Mouse (Mus musculus) spleen, adult 2 months (tissue): Measurements from ENCODE around the gene Ldhb. TPM values are rescaled to one million over a fixed set of nuclear protein-coding genes. Genes with fewer than 3 reads are reported as not detected.
"Not testable (repeated sequence)": the region's sequence is repeated elsewhere in the genome, so short reads cannot be mapped to it uniquely, and the experiment has no call there.

Experiments used
- DNase-seq, 2 experiments: peaks; one replicate each; pipeline versions ENCODE4 v3.0.0 to v3.0.0-alpha.2; 2012 to 2021; ENCODE audit warnings: low spot score in 2 of 2, low read depth in 1 of 2
- H3K27ac ChIP-seq: fragments of 200-500 bp; 2 replicates; pipeline ENCODE4 v1.5.1; 2012; ENCODE audit warnings: low read length, inconsistent platforms; ENCODE audit not compliant: insufficient read depth
- H3K27me3 ChIP-seq: fragments of 200-500 bp; 2 replicates; pipeline ENCODE4 v1.6.1; 2012; ENCODE audit warnings: mild to moderate bottlenecking, moderate library complexity, low read length, inconsistent platforms; ENCODE audit not compliant: control insufficient read depth, insufficient read depth
- H3K36me3 ChIP-seq: fragments of 200-500 bp; 2 replicates; pipeline ENCODE4 v1.6.1; 2012; ENCODE audit warnings: mild to moderate bottlenecking, low read length, inconsistent platforms; ENCODE audit not compliant: control insufficient read depth, insufficient read depth
- H3K4me1 ChIP-seq: fragments of 200-500 bp; 2 replicates; pipeline ENCODE4 v1.6.1; 2011; ENCODE audit warnings: inconsistent platforms; ENCODE audit not compliant: control insufficient read depth, insufficient read depth, insufficient read length
- H3K4me3 ChIP-seq: fragments of 200-500 bp; 2 replicates; pipeline ENCODE4 v1.5.1; 2011; ENCODE audit warnings: mild to moderate bottlenecking, inconsistent platforms; ENCODE audit not compliant: insufficient read depth, insufficient read length; ENCODE audit errors: extremely low read depth
- CTCF ChIP-seq: fragments of 200-500 bp; IDR thresholded peaks from 2 replicates; pipeline ENCODE4 v1.5.1; 2011; ENCODE audit warnings: mild to moderate bottlenecking, inconsistent platforms; ENCODE audit not compliant: insufficient read depth, insufficient read length, insufficient replicate concordance; ENCODE audit errors: extremely low read depth
- POLR2A ChIP-seq: fragments of 200-500 bp; IDR thresholded peaks from 2 replicates; pipeline ENCODE4 v1.6.1; 2011; ENCODE audit warnings: low read depth, low read length, inconsistent platforms
- WGBS: fragments of 180-500 bp; shearing (Covaris S2); methylation state at CpG from one replicate; pipeline ENCODE4 v1.1.7; 2018; 5-methylcytosine and 5-hydroxymethylcytosine counted together
- polyA plus RNA-seq: library from polyadenylated mRNA; depleted of rRNA; stranded (reverse); fragments of >200 nt; gene quantifications from 2 replicates; pipeline ENCODE4 v1.2.3, GENCODE M21; 2012

Gene Ldhb
- polyA plus RNA-seq, 1 experiment = 5.6 TPM

GRCm38 (mm10) chr6:142530378-142530777, 22.6 kb upstream of the Ldhb start:
- H3K27me3 ChIP-seq = no peaks in the 10 kb centered on the region
- no peaks in the 10 kb centered on the region for H3K36me3 ChIP-seq
- H3K4me3 ChIP-seq = no peak overlapping the region
- 85% methylated on average over 5 of the region's 5 CpGs for WGBS
- no peak for DNase-seq
- TF ChIP-seq CTCF (no peak), POLR2A (no peak)
- H3K27ac ChIP-seq = no peak overlapping the region
- H3K4me1 ChIP-seq = no peaks in the 10 kb centered on the region

GRCm38 (mm10) chr6:142529680-142530079, 21.9 kb upstream of the Ldhb start:
- WGBS = 86% methylated on average over 8 of the region's 8 CpGs

DNA sequence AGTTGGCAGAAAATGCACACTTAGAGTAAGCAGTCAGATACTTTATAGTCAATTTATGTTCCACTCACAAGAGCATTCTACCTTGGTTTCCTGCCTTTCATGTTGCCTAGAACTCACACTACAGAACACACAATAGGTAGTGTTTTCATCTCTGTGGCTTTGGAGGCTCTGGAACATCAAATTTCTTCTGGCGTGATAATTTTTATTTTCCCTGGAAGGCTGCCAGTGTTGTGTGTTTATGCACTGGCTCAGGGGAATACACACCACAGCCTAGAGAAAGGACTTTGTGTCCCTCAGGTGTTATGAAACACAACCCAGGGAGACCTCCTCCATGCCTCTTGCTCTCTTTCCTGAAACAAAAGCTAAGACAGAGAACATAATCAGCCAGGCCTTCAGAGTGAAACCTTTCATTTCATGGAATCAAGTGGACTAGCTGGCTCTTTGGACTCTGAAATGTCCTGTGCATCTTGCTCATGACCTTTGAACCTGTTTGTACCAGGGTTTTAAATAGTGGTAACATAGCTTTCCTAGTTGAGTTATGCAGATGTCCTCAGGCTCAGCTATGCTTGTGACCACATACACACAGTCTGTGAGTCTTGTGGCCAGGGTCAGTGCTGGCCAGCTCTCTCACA, 20.3 kb upstream of the Ldhb start:
- no peaks in the 10 kb centered on the region for H3K4me1 ChIP-seq
- TF ChIP-seq CTCF = no peak
- TF ChIP-seq POLR2A = no peak
- WGBS = 46% methylated on average over 1 of the region's 1 CpGs
- H3K36me3 ChIP-seq = no peaks in the 10 kb centered on the region
- no peak for DNase-seq
- H3K27me3 ChIP-seq = no peaks in the 10 kb centered on the region
- no peak overlapping the region for H3K4me3 ChIP-seq
- H3K27ac ChIP-seq = no peak overlapping the region

More at GRCm38 (mm10) chr6:142529680-142530079, 21.9 kb upstream of the Ldhb start:
- no peak overlapping the region for H3K4me3 ChIP-seq
- H3K36me3 ChIP-seq = no peaks in the 10 kb centered on the region
- no peak for TF ChIP-seq POLR2A
- no peak for TF ChIP-seq CTCF
- no peak overlapping the region for H3K27ac ChIP-seq
- H3K27me3 ChIP-seq = no peaks in the 10 kb centered on the region
- DNase-seq = no peak
- H3K4me1 ChIP-seq = no peaks in the 10 kb centered on the region

DNA sequence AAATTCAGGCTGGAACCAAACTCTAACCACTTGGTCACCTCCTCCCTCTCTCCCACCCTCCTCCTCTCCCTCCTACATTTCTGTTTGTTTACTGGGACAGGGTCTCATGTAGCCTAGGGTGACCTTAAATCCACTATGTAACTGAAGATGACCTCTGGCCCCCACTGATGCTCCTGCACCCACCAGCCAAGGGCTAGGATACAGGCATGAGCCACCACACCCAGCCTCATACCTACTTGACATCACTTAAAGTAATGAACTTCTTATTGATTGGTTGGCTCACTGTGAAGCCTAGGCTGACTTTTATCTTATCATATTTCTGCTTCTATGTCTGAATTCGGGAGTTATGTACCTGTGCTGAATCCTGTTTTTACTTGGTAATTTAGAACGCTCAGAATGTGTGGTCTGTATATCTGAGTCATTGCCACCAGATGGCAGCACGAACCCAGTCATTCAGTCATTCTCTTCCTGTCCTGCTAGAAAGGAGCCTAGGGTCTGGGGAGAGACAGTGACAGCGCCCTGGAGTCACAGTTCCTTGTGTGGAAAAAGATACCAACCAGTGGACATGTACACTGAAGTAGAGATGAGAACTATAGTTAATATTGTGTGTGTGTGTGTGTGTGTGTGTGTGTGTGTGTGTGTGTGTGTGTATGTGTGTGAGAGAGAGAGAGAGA, 17.0 kb upstream of the Ldhb start:
- Histone ChIP-seq H3K4me1 (no peaks in the 10 kb centered on the region), H3K27ac (no peak overlapping the region), H3K27me3 (no peaks in the 10 kb centered on the region), H3K4me3 (no peak overlapping the region), H3K36me3 (no peaks in the 10 kb centered on the region)
- 2% methylated on average over 4 of the region's 4 CpGs for WGBS
- TF ChIP-seq POLR2A (no peak), CTCF (peak; percentile 49; the same call in 1 of the 2 replicates)
- DNase-seq = peak; percentile 15 to 34

DNA sequence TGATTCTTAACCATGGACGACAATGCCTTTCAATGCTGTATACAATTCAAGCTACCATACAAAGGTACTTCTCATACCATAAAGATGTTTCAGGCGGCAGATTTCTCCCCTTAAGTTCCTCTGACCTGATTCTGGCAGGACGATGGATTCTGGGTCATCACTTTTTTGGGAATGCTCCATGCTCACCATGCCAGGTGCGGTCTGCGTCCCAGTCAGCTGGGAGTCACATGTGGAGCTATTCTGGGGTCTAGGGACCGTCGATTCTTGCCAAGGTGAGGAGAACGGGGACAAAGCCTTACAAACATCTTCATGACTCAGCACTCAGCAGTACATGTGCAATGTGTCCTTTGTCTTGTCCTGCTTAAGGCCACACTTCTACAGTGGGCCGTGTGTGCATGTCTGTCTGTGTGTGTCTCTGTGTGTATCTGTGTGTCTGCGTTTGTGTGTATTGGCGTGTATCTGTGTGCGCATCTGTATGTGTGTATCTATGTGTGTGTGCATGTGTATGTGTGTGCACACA, 13.9 kb upstream of the Ldhb start:
- H3K27me3 ChIP-seq = no peaks in the 10 kb centered on the region
- no peaks in the 10 kb centered on the region for H3K4me1 ChIP-seq
- WGBS = 86% methylated on average over 12 of the region's 12 CpGs
- no peak overlapping the region for H3K4me3 ChIP-seq
- no peak overlapping the region for H3K27ac ChIP-seq
- TF ChIP-seq POLR2A (no peak), CTCF (no peak)
- no peak for DNase-seq
- H3K36me3 ChIP-seq = no peaks in the 10 kb centered on the region

DNA sequence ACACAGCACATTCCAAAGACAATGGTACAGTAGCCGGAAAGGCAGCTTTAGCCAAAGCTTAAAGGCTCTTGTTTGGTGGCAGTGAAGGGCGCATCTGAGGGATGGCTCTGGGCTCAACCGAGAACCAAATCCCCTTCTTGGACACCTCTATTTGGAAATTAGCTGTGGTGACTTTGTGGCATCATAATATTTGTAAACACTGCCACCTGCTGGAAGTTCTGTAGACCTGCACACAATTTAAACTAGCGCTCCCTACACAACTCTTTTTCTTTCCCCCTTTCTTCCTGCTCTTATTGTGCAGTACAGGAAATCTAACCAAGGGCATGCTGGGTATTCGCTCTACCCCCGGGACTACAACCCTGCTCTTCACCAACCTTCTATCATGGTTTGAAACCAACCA, 11.4 kb upstream of the Ldhb start:
- WGBS = 9% methylated on average over 6 of the region's 6 CpGs
- no peak overlapping the region for H3K4me3 ChIP-seq
- no peak overlapping the region for H3K27ac ChIP-seq

DNA sequence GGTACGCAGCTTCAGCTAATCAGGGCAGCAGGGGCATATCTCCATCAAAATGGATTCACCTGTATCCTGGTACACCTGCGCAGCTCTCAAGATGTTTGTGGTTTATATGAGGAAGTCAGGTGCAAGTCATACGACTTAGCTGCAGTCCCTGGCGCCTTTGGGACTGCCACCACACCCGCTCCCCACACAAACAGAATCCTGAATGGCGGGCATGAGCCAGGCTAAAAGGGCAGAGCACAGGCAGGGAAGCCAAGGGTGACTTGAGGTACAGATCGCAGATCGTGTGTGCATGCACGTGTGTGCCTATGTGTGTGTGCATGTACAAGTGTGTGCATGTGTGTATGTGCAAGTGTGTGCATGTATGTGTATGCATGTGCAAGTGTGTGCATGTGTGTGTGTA, 7.6 kb upstream of the Ldhb start:
- not testable (repeated sequence) for H3K27ac ChIP-seq, H3K4me3 ChIP-seq, H3K27me3 ChIP-seq, H3K4me1 ChIP-seq, DNase-seq, H3K36me3 ChIP-seq
- 69% methylated on average over 9 of the region's 9 CpGs for WGBS

More for the DNA sequence above, 11.4 kb upstream of the Ldhb start:
- TF ChIP-seq POLR2A (no peak), CTCF (peak; percentile 3; the same call in 1 of the 2 replicates)
- Histone ChIP-seq H3K4me1 (no peaks in the 10 kb centered on the region), H3K36me3 (no peaks in the 10 kb centered on the region), H3K27me3 (no peaks in the 10 kb centered on the region)
- no peak for DNase-seq
